Mouse (Mus musculus) cortical plate, adult 2 months (tissue): ENCODE results near the gene 2900026A02Rik. TPM values are rescaled to one million over a fixed set of nuclear protein-coding genes. Genes with fewer than 3 reads are reported as not detected.
A peak's percentile ranks its signal among the peaks of the same experiment; 100 is the strongest.

Source experiments
- H3K27ac ChIP-seq: fragments of 200-500 bp; 2 replicates; pipeline ENCODE4 v1.5.1; 2012; ENCODE audit warnings: low read length, control low read depth, inconsistent platforms; ENCODE audit not compliant: insufficient read depth
- H3K4me1 ChIP-seq: fragments of 200-500 bp; 2 replicates; pipeline ENCODE4 v1.6.1; 2011; ENCODE audit warnings: low read length; ENCODE audit not compliant: control insufficient read depth, insufficient read depth
- H3K4me3 ChIP-seq: fragments of 200-500 bp; 2 replicates; pipeline ENCODE4 v1.5.1; 2011; ENCODE audit warnings: mild to moderate bottlenecking, low read length, control low read depth; ENCODE audit not compliant: insufficient read depth
- CTCF ChIP-seq: fragments of 200-500 bp; IDR thresholded peaks from 2 replicates; pipeline ENCODE4 v1.5.1; 2011; ENCODE audit warnings: mild to moderate bottlenecking, control low read depth, low read length; ENCODE audit not compliant: insufficient read depth; ENCODE audit errors: extremely low read depth
- POLR2A ChIP-seq: fragments of 200-500 bp; IDR thresholded peaks from 2 replicates; pipeline ENCODE4 v1.6.1; 2011; ENCODE audit warnings: mild to moderate bottlenecking, low read length, control low read depth; ENCODE audit not compliant: insufficient read depth; ENCODE audit errors: extremely low read depth
- polyA plus RNA-seq: library from polyadenylated mRNA; depleted of rRNA; stranded (reverse); fragments of >200 nt; gene quantifications from 2 replicates; pipeline ENCODE4 v1.2.3, GENCODE M21; 2012

The 2900026A02Rik gene
- polyA plus RNA-seq, 1 experiment = 25.4 TPM

DNA sequence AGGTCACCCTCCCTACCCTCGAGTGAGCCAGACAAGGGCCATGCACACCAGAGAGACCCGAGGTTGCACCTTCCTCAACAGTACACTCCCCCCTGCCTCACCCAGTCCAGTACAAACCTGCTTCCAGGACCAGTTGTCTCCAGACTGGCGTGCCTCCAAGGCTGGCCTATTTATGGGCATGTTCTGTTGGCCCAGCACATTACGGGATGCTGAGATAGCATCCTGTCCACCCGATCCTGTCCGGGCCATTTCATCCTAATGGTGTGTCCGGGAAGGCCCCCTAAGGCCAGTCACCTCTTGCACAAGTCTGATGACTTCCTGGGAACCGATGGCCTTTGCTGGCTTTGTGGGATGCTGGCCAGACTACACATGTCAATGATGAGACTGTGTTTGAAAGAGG lies 139.6 kb downstream of the 2900026A02Rik start, which contains the start of gene Crybb3:
TSS of gene Crybb3 (minus strand) at position 146 of the 400 bp plus-strand sequence.
- no peak within 1 kb of the TSS for H3K27ac ChIP-seq
- no peak within 1 kb of the TSS for H3K4me3 ChIP-seq
- no peak for TF ChIP-seq POLR2A
- no peak for TF ChIP-seq CTCF
- H3K4me1 ChIP-seq = peaks cover 5% of the 10 kb centered on the region

DNA sequence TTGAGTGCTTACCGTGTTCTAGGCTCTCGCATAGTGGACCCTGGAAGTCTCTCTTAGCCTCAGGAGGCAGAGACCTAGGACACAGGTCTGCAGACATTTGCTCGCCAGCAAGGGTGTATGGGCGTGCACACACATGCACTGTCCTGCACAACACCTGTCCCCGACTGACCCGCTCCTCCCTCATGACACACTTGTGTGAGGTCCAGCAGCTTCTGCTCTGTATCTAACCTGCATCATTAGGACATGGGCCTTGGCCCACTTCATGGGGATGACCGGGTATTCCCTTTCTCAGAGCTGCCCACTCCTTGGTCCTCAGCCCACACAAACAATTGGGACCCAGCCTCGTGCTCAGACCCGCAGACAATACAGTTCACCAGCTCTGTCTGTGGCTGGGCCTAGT lies 140.0 kb downstream of the 2900026A02Rik start:
- H3K27ac ChIP-seq = no peak overlapping the region
- TF ChIP-seq CTCF = no peak
- no peak for TF ChIP-seq POLR2A
- H3K4me3 ChIP-seq = no peak overlapping the region
- peaks cover 5% of the 10 kb centered on the region; the same call in 1 of the 2 replicates for H3K4me1 ChIP-seq

DNA sequence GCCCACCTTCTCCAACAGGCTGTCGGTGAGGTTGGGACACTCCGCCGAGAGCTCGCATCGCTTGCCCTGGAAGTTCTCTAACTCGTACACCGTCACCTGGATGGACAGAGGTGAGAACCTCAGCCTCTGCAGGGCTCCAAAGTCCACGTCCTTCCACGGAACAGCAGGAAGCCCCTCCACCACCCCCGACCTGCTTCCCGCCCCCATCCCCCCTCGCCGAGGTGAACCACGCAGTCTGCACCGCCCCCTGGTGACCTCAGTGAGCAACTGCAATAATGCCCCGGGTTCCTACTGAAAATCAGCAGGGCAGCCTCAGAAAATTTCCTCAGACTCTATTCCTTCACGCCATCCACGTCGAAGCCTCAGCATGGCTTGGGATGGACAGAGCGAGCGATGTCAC lies 141.3 kb downstream of the 2900026A02Rik start:
- Histone ChIP-seq H3K4me3 (no peak overlapping the region), H3K4me1 (peaks cover 5% of the 10 kb centered on the region; the same call in 1 of the 2 replicates), H3K27ac (no peak overlapping the region)
- peak; percentile 64 for TF ChIP-seq CTCF
- TF ChIP-seq POLR2A = no peak

DNA sequence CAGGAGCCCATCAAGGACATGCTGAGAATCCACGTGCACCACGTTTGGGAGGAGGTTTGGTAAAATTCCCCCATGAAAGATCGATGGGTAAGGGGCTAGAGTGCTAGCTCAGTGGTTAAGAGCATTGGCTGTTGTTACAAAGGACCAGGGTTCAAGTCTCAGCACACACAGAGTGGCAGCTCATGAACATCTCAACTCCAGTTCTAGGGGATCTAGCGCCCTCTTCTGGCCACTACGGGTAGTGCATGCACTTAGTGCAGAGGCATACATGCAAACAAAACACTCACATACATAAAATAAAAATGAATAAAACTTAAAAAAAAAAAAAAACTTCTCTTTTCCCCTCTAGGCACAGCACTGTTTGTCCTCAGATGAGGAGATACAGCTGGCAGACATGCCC lies 142.3 kb downstream of the 2900026A02Rik start:
- TF ChIP-seq CTCF = peak; percentile 47
- no peak for TF ChIP-seq POLR2A
- peaks cover 5% of the 10 kb centered on the region; the same call in 1 of the 2 replicates for H3K4me1 ChIP-seq
- no peak overlapping the region for H3K27ac ChIP-seq
- H3K4me3 ChIP-seq = no peak overlapping the region

DNA sequence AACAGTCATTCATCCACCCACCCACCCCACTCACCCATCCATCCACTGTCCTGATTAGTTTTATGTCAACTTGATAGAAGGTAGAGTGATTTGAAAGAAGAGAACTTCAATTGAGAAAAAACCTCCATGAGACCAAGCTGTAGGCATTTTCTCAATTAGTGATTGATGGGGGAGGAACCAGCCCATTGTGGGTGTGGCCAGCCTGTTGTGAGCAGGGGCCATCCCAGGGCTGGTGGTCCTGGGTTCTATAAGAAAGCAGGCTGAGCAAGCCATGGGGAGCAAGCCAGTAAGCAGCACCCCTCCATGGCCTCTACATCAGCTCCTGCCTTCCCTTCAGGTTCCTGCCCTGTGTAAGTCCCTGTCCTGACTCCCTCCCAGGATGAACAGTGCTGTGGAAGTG lies 151.0 kb downstream of the 2900026A02Rik start, which contains the start of gene Crybb2:
TSS of gene Crybb2 (minus strand) at position 101 of the 400 bp plus-strand sequence.
- TF ChIP-seq CTCF (no peak), POLR2A (no peak)
- H3K4me1 ChIP-seq = no peaks in the 10 kb centered on the region
- H3K27ac ChIP-seq = no peak within 1 kb of the TSS
- H3K4me3 ChIP-seq = no peak within 1 kb of the TSS

DNA sequence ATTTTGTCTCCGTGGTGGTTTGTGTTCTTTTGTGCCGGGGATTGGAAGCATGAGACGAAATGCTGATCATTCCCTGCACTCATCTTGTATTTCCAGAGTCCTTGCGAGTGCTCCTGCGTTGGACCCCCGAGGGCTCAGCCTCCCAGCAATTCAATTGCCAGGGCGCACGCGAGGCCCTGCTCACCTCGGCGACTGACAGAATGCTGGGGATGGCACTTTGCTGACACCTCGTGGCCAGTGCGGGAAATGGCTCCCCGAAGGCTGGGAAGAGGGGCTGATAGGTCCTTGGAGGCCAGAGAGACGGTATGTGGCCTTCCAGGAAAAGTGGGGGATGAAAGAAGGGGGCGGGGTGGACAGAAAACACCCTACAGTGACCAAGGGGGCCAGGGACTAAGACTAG lies 166.7 kb downstream of the 2900026A02Rik start:
- no peak overlapping the region for H3K4me3 ChIP-seq
- TF ChIP-seq CTCF = peak; percentile 98
- no peak for TF ChIP-seq POLR2A
- H3K27ac ChIP-seq = no peak overlapping the region

DNA sequence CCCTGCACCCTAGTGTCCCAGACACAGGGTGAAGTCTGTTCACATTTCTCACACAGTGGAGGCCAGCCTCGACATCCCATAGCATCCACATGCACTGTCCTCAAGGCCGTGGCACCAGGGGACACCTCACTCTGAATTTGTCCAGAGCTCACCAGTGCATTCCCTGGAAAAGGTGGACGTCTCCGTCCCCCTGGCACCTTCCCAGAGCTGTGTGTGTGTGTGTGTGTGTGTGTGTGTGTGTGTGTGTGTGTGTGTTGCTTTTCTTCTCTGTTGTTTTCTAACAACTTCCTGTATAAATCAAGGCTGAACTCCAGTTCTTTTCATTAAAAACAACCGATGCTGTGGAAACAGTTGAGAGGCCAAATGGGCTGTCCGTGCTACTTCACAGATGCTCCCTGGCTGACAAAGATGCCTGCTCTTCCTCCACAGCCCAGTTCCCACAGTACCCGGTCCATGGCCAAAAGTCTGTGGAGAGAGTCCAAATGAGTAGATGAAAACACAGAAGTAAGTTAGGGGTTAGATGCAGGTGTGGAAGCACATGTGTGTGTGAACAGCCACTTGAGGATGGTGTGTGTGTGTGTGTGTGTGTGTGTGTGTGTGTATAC lies 170.4 kb downstream of the 2900026A02Rik start:
- TF ChIP-seq POLR2A (no peak), CTCF (no peak)
- peaks cover 3% of the 10 kb centered on the region for H3K4me1 ChIP-seq
- H3K27ac ChIP-seq = no peak overlapping the region
- H3K4me3 ChIP-seq = no peak overlapping the region

More for the DNA sequence above, 166.7 kb downstream of the 2900026A02Rik start:
- peaks cover 3% of the 10 kb centered on the region for H3K4me1 ChIP-seq

DNA sequence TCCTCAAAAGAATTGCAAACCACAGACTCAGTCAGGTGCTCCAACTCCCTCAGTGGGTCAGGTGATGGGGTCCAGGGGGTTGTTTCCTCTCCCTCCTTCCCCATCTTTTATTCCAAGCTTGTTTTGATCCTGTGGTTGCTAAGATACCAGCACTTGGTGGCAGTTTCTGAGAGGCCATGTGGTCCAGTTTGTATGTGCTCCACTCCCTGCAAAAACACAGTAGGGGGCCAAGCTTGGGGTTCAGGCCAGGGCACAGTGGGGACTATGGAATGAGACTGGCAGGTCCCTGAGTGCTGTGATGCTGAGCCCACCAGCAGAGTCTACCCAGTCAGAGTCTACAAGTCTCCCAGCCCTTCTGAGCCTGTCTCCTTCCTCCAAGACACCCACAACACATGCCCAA lies 171.2 kb downstream of the 2900026A02Rik start:
- no peak overlapping the region for H3K4me3 ChIP-seq
- peaks cover 3% of the 10 kb centered on the region for H3K4me1 ChIP-seq
- TF ChIP-seq CTCF (no peak), POLR2A (no peak)
- no peak overlapping the region for H3K27ac ChIP-seq

DNA sequence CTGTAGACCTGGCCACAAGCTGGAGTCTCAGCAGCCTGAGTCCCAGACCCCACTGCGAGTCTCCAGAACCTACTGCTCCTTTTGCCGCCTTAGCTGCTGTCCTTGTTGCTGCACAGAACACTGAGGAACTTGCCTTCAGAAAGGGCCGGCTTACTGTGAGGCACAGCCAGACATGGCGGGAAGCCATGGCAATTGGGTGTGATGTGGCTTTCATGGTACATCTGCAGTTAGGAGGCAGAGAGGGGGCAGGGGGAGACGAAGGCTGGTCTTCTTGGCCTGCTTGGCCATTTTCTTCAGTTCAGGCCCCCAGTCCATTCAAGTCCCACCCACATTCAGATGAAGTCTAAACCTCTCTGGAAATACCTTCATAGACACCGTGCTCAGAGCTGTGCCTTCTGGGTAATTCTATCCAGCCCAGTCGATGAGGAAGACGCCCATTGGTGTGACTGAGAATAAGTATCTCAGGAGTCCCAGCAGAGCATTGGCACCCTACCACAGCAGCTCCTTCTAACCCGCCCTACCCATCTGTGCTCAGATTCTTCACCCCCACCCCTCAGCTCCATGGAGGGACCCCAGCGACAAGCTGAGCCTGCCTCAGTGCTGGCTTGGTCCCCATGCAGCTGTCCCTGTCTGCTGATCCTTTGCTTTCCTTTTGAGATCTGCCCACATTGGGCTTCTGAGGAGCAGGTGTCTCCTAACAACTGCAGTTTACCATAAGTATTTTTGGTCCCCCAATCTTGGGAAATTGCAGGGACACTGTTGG lies 175.3 kb downstream of the 2900026A02Rik start:
- Histone ChIP-seq H3K4me3 (no peak overlapping the region), H3K27ac (no peak overlapping the region), H3K4me1 (peaks cover 7% of the 10 kb centered on the region)
- TF ChIP-seq CTCF (no peak), POLR2A (no peak)

DNA sequence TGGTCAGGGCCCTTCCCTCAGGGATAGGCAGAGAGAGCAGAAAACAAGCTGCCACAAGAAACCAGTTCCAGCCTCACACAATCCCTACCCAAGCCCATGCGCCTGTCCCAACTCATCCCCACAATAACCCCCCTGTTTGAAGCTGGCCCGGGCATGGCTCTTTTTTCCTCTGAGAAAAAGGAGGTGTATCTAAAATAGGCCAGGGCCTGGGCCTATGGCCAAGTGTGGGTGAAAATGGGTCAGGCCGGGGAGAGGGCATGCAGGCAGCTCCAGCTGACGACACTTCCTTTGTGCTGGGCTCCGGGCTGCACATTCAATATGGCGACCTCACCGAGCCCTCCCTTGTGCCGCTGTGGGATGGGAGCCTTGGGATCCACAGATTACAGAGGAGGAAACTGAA lies 177.5 kb downstream of the 2900026A02Rik start:
- Histone ChIP-seq H3K27ac (no peak overlapping the region), H3K4me1 (peaks cover 6% of the 10 kb centered on the region)
- TF ChIP-seq POLR2A (no peak), CTCF (no peak)

More for the DNA sequence above, 177.5 kb downstream of the 2900026A02Rik start:
- no peak overlapping the region for H3K4me3 ChIP-seq
